25 mouse cellular contexts compared by ENCODE assay signal in genomic region chr5:141029364-141029763, GRCm38 (mm10). TPM values are rescaled to one million over a fixed set of nuclear protein-coding genes. Genes with fewer than 3 reads are reported as not detected.
DNase-seq lines count a peak whose midpoint lies in the region; ATAC-seq and TF ChIP-seq lines count a peak whose summit lies in the region.
"Had no signal": no experiment of that assay in that cellular context is flagged by ENCODE, and none has a peak within 500 bp of the region (broad histone marks: within the 10 kb centered on the region; RNA-seq: fewer than 3 reads in every experiment).

No protein-coding gene starts in this region.

- no peak overlapping the region for H3K9ac ChIP-seq in forebrain, postnatal 0 days
- no peak overlapping the region for H3K9ac ChIP-seq in forebrain, embryonic 14.5 days (ENCODE audit: low read length)
- no peak overlapping the region for H3K9ac ChIP-seq in embryonic facial prominence, embryonic 14.5 days (ENCODE audit: low read depth, low read length)
- no peak overlapping the region for H3K9ac ChIP-seq in hindbrain, embryonic 12.5 days
- H3K9ac ChIP-seq: embryonic facial prominence, embryonic 15.5 days; forebrain, embryonic 15.5 days; hindbrain, embryonic 13.5 days had no signal

- no peaks in the 10 kb centered on the region for H3K36me3 ChIP-seq in forebrain, postnatal 0 days (ENCODE audit: insufficient read depth)
- no peaks in the 10 kb centered on the region for H3K36me3 ChIP-seq in forebrain, embryonic 14.5 days (ENCODE audit: control insufficient read depth, insufficient read depth, low read length)
- no peaks in the 10 kb centered on the region for H3K36me3 ChIP-seq in embryonic facial prominence, embryonic 14.5 days (ENCODE audit: control insufficient read depth, insufficient read depth, low read length)
- H3K36me3 ChIP-seq in hindbrain, embryonic 12.5 days, result no peaks in the 10 kb centered on the region
- H3K36me3 ChIP-seq: embryonic facial prominence, embryonic 15.5 days; forebrain, embryonic 10.5 days; forebrain, embryonic 15.5 days; heart, embryonic 10.5 days; hindbrain, embryonic 13.5 days had no signal

- no peak overlapping the region for H3K27ac ChIP-seq in forebrain, postnatal 0 days (ENCODE audit: low read depth, low read length)
- H3K27ac ChIP-seq in forebrain, embryonic 14.5 days (ENCODE audit: low read depth, low read length), result no peak overlapping the region
- no peak overlapping the region for H3K27ac ChIP-seq in embryonic facial prominence, embryonic 14.5 days (replicated peaks; ENCODE audit: low read depth, low read length)
- no peak overlapping the region for H3K27ac ChIP-seq in hindbrain, embryonic 12.5 days
- H3K27ac ChIP-seq: embryonic facial prominence, embryonic 15.5 days; forebrain, embryonic 10.5 days; forebrain, embryonic 15.5 days; heart, embryonic 10.5 days; hindbrain, embryonic 13.5 days; hindbrain, postnatal 0 days had no signal

- ATAC-seq in forebrain, postnatal 0 days, result no peak
- no peak for ATAC-seq in forebrain, embryonic 14.5 days
- ATAC-seq in embryonic facial prominence, embryonic 14.5 days (ENCODE audit: low read depth), result no peak
- no peak for ATAC-seq in hindbrain, embryonic 12.5 days (ENCODE audit: low FRiP score)
- ATAC-seq: activated CD4-positive, CD25-positive, alpha-beta regulatory T cell, adult 4 months; forebrain, embryonic 15.5 days; hindbrain, postnatal 0 days had no signal

- intact Hi-C loops in left cerebral cortex, postnatal 25 days (cut with DNase I), result no loop called here
- intact Hi-C loops in left cerebral cortex, postnatal 10 days (cut with DNase I), result no loop called here

- H3K27me3 ChIP-seq in forebrain, postnatal 0 days (ENCODE audit: insufficient read depth, low read length), result no peaks in the 10 kb centered on the region
- no peaks in the 10 kb centered on the region for H3K27me3 ChIP-seq in forebrain, embryonic 14.5 days (replicated peaks; ENCODE audit: control insufficient read depth, insufficient read depth, low read length)
- no peaks in the 10 kb centered on the region for H3K27me3 ChIP-seq in embryonic facial prominence, embryonic 14.5 days (replicated peaks; ENCODE audit: control insufficient read depth, insufficient read depth, low read length)
- H3K27me3 ChIP-seq in hindbrain, embryonic 12.5 days, result 0 out of 2 replicates have a peak, but pooled peaks cover 3% of the 10 kb centered on the region
- H3K27me3 ChIP-seq: embryonic facial prominence, embryonic 15.5 days; forebrain, embryonic 15.5 days; hindbrain, embryonic 13.5 days had no signal

- H3K4me3 ChIP-seq in forebrain, postnatal 0 days (ENCODE audit: low read depth, low read length), result no peak overlapping the region
- no peak overlapping the region for H3K4me3 ChIP-seq in forebrain, embryonic 14.5 days (ENCODE audit: low read depth, low read length)
- H3K4me3 ChIP-seq in embryonic facial prominence, embryonic 14.5 days (ENCODE audit: low read depth, low read length), result no peak overlapping the region
- H3K4me3 ChIP-seq in hindbrain, embryonic 12.5 days, result no peak overlapping the region
- H3K4me3 ChIP-seq: embryonic facial prominence, embryonic 15.5 days; erythroblast, embryonic 14.5 days; forebrain, embryonic 10.5 days; forebrain, embryonic 15.5 days; heart, embryonic 10.5 days; hindbrain, embryonic 13.5 days had no signal

- no peaks in the 10 kb centered on the region for H3K4me1 ChIP-seq in forebrain, postnatal 0 days (ENCODE audit: insufficient read depth)
- no peaks in the 10 kb centered on the region for H3K4me1 ChIP-seq in forebrain, embryonic 14.5 days (ENCODE audit: control insufficient read depth, insufficient read depth, low read length)
- H3K4me1 ChIP-seq in embryonic facial prominence, embryonic 14.5 days (ENCODE audit: control insufficient read depth, insufficient read depth, low read length), result no peaks in the 10 kb centered on the region
- no peaks in the 10 kb centered on the region for H3K4me1 ChIP-seq in hindbrain, embryonic 12.5 days
- H3K4me1 ChIP-seq: embryonic facial prominence, embryonic 15.5 days; forebrain, embryonic 10.5 days; forebrain, embryonic 15.5 days; heart, embryonic 10.5 days; hindbrain, embryonic 13.5 days had no signal

- no peak for TF ChIP-seq CTCF in forebrain, postnatal 0 days (IDR thresholded peaks at IDR 0.05; ENCODE audit: low read depth)

- no peaks in the 10 kb centered on the region for H3K9me3 ChIP-seq in forebrain, postnatal 0 days (ENCODE audit: low read length)
- H3K9me3 ChIP-seq in forebrain, embryonic 14.5 days (replicated peaks; ENCODE audit: control insufficient read depth, low read length), result no peaks in the 10 kb centered on the region
- peaks cover 4% of the 10 kb centered on the region for H3K9me3 ChIP-seq in embryonic facial prominence, embryonic 14.5 days (ENCODE audit: control insufficient read depth, low read length)
- H3K9me3 ChIP-seq in hindbrain, embryonic 12.5 days (replicated peaks), result no peaks in the 10 kb centered on the region; the same call in 1 of the 2 replicates
- H3K9me3 ChIP-seq: embryonic facial prominence, embryonic 15.5 days; forebrain, embryonic 10.5 days; forebrain, embryonic 15.5 days; heart, embryonic 10.5 days; hindbrain, embryonic 13.5 days had no signal

- 87% methylated on average over 2 of the region's 2 CpGs for WGBS in forebrain, postnatal 0 days
- WGBS in forebrain, embryonic 14.5 days, result 90% methylated on average over 2 of the region's 2 CpGs
- 57% methylated on average over 2 of the region's 2 CpGs for WGBS in embryonic facial prominence, embryonic 14.5 days
- 92% methylated on average over 2 of the region's 2 CpGs for WGBS in hindbrain, embryonic 12.5 days

- no peak overlapping the region for H3K4me2 ChIP-seq in forebrain, postnatal 0 days (ENCODE audit: low read depth)
- H3K4me2 ChIP-seq in forebrain, embryonic 14.5 days (ENCODE audit: low read length), result no peak overlapping the region
- H3K4me2 ChIP-seq in embryonic facial prominence, embryonic 14.5 days (ENCODE audit: low read depth, low read length), result no peak overlapping the region
- H3K4me2 ChIP-seq in hindbrain, embryonic 12.5 days (replicated peaks), result no peak overlapping the region
- H3K4me2 ChIP-seq: embryonic facial prominence, embryonic 15.5 days; forebrain, embryonic 15.5 days; hindbrain, embryonic 13.5 days had no signal

- peak; percentile 34 for DNase-seq in forebrain, postnatal 0 days
- DNase-seq in forebrain, embryonic 14.5 days (ENCODE audit: low spot score), result no peak
- DNase-seq in left cerebral cortex, postnatal 25 days (ENCODE audit: low spot score in 2 of 2), result peak; percentile 24 to 52
- DNase-seq in left cerebral cortex, postnatal 10 days (ENCODE audit: extremely low spot score in 1 of 2, low spot score in 2 of 2), result no peak
- peak; percentile 68 for DNase-seq in embryonic facial prominence, embryonic 14.5 days (ENCODE audit: low spot score)
- DNase-seq in right cerebral cortex, postnatal 4 days, result peak; percentile 28
- DNase-seq in cerebellum, adult 9-10 months, result no peak
- DNase-seq: adrenal gland, postnatal 14 days; cerebellum, adult 8-10 months; cerebellum, postnatal 25 days; gastrocnemius, postnatal 10 days; heart, adult 18-20 months; heart, postnatal 10 days; heart, postnatal 4 days had no signal

RNA-seq across cellular contexts. Expression of gene Card11, which starts 29.0 kb away (rescaled TPM):
- not detected in 2 replicates for total RNA-seq in forebrain, postnatal 0 days (2014; rRNA removed)
- not detected in 2 replicates for polyA plus RNA-seq in forebrain, postnatal 0 days (2015; fragmentation: Nextera tagmentation; extraction: Ambion mirVana)
- 0.10 TPM in 1 of 2 replicates, not detected in the other for polyA plus RNA-seq in forebrain, embryonic 14.5 days (2014; fragmentation: Nextera tagmentation; extraction: Ambion mirVana)
- under 1 TPM in 1 of 2 experiments, not detected in 1; 0.16 TPM for total RNA-seq in left cerebral cortex, postnatal 25 days (2021)
- under 1 TPM; 0.18 to 0.41 TPM for total RNA-seq in left cerebral cortex, postnatal 10 days (2021)
- 0.10 and 0.45 TPM in 2 replicates for polyA plus RNA-seq in embryonic facial prominence, embryonic 14.5 days (2014; fragmentation: Nextera tagmentation; extraction: Ambion mirVana)
- not detected in 2 replicates for polyA plus RNA-seq in hindbrain, embryonic 12.5 days (2016; fragmentation: Nextera tagmentation; extraction: Ambion mirVana)
- total RNA-seq: hindbrain, postnatal 0 days; MEL had no signal
- polyA plus RNA-seq: C2C12; forebrain, embryonic 10.5 days had no signal

Comparison
In these comparisons a context has a peak if more than half of its experiments do, and no peak if none do; other contexts are left out.
1. DNase-seq: peak in forebrain, postnatal 0 days (single experiment), left cerebral cortex, postnatal 25 days (2 of 2), embryonic facial prominence, embryonic 14.5 days (single experiment) and right cerebral cortex, postnatal 4 days (single experiment); none in forebrain, embryonic 14.5 days (single experiment), left cerebral cortex, postnatal 10 days (0 of 2) and cerebellum, adult 9-10 months (single experiment).